Comparison of ENCODE assay signal across 9 mouse cellular contexts in the genomic region with DNA sequence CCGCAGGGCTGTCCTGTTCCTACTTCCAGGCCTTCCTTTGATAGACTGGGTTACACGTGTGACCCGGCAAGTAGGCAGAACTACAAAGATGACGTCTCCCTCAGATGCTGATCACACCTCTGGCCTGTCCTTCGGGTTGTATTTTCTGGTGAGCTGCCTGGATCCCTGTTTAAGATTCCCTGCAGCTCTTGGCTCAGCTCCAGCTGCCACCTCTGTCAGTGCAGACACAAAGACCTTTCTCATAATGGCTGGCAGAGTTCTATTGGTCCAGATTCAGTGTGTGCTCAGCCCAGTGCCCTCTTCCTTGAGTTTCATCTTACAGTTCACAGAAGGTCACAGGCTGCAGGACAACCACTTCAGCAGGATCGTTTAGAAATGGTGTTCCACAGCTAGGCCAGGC.
DNase-seq lines count a peak whose midpoint lies in the region; ATAC-seq lines count a peak whose summit lies in the region.
"Had no signal": no experiment of that assay in that cellular context is flagged by ENCODE, and none has a peak within 500 bp of the region (broad histone marks: within the 10 kb centered on the region; RNA-seq: fewer than 3 reads in every experiment).

No protein-coding gene starts in this region.

- peaks cover 8% of the 10 kb centered on the region for H3K4me1 ChIP-seq in forebrain, embryonic 15.5 days
- peaks cover 4% of the 10 kb centered on the region; the same call in 1 of the 2 replicates for H3K4me1 ChIP-seq in midbrain, embryonic 11.5 days (ENCODE audit: control insufficient read depth, insufficient read depth, low read length)

- H3K27ac ChIP-seq in forebrain, embryonic 15.5 days (replicated peaks) = no peak overlapping the region
- peak overlapping the region; percentile 5; the same call in 1 of the 2 replicates for H3K27ac ChIP-seq in midbrain, embryonic 11.5 days (ENCODE audit: low read depth, low read length)
- H3K27ac ChIP-seq: layer of hippocampus, adult 2 months had no signal

- no peak overlapping the region for H3K4me2 ChIP-seq in forebrain, embryonic 15.5 days (replicated peaks)
- no peak overlapping the region for H3K4me2 ChIP-seq in midbrain, embryonic 11.5 days

- H3K27me3 ChIP-seq in forebrain, embryonic 15.5 days = no peaks in the 10 kb centered on the region
- no peaks in the 10 kb centered on the region for H3K27me3 ChIP-seq in midbrain, embryonic 11.5 days (ENCODE audit: control insufficient read depth, insufficient read depth, low read length)

- WGBS in forebrain, embryonic 15.5 days = 34% methylated on average over 6 of the region's 6 CpGs
- 63% methylated on average over 6 of the region's 6 CpGs for WGBS in midbrain, embryonic 11.5 days

- H3K9me3 ChIP-seq in forebrain, embryonic 15.5 days = no peaks in the 10 kb centered on the region
- H3K9me3 ChIP-seq in midbrain, embryonic 11.5 days (ENCODE audit: control insufficient read depth, low read length) = no peaks in the 10 kb centered on the region; the same call in 1 of the 2 replicates

- H3K4me3 ChIP-seq in forebrain, embryonic 15.5 days = no peak overlapping the region
- no peak overlapping the region for H3K4me3 ChIP-seq in midbrain, embryonic 11.5 days (ENCODE audit: low read depth, low read length)
- H3K4me3 ChIP-seq: layer of hippocampus, adult 2 months had no signal

- ATAC-seq in forebrain, embryonic 15.5 days (replicated peaks) = peak; percentile 70
- peak; percentile 78 for ATAC-seq in midbrain, embryonic 11.5 days (ENCODE audit: low FRiP score)
- no peak for ATAC-seq in CD4-positive, CD25-positive, alpha-beta regulatory T cell, adult 4 months

- no peaks in the 10 kb centered on the region for H3K36me3 ChIP-seq in forebrain, embryonic 15.5 days
- H3K36me3 ChIP-seq in midbrain, embryonic 11.5 days (ENCODE audit: control insufficient read depth, insufficient read depth, low read length) = no peaks in the 10 kb centered on the region

- H3K9ac ChIP-seq in forebrain, embryonic 15.5 days (replicated peaks) = no peak overlapping the region
- H3K9ac ChIP-seq in midbrain, embryonic 11.5 days (ENCODE audit: low read length) = no peak overlapping the region

- DNase-seq in adrenal gland, adult (ENCODE audit: inconsistent age in 2 of 2, low spot score in 1 of 2) = peak; percentile 42 to 69
- no peak for DNase-seq in adrenal gland, postnatal 4 days (ENCODE audit: low spot score in 2 of 2)
- peak; percentile 20 for DNase-seq in adrenal gland, postnatal 25 days
- DNase-seq in midbrain, embryonic 11.5 days (ENCODE audit: low spot score, missing footprints) = no peak
- DNase-seq in urinary bladder, postnatal 4 days (ENCODE audit: low spot score in 2 of 2) = no peak
- no peak for DNase-seq in left cerebral cortex, adult 8-10 months (ENCODE audit: low spot score in 2 of 2)

Comparison
In these comparisons a context has a peak if more than half of its experiments do, and no peak if none do; other contexts are left out.
1. DNase-seq: peak in adrenal gland, adult (2 of 2) and adrenal gland, postnatal 25 days (single experiment); none in adrenal gland, postnatal 4 days (0 of 2), midbrain, embryonic 11.5 days (single experiment), urinary bladder, postnatal 4 days (0 of 2) and left cerebral cortex, adult 8-10 months (0 of 2).